Mouse (Mus musculus) cortical plate, adult 2 months (tissue): ENCODE data around the gene Gm12184. TPM values are rescaled to one million over a fixed set of nuclear protein-coding genes. Genes with fewer than 3 reads are reported as not detected.
A peak's percentile ranks its signal among the peaks of the same experiment; 100 is the strongest.
"Not testable (repeated sequence)": the region's sequence is repeated elsewhere in the genome, so short reads cannot be mapped to it uniquely, and the experiment has no call there.

ENCODE experiments used
- H3K27ac ChIP-seq: fragments of 200-500 bp; 2 replicates; pipeline ENCODE4 v1.5.1; 2012; ENCODE audit warnings: low read length, control low read depth, inconsistent platforms; ENCODE audit not compliant: insufficient read depth
- H3K4me1 ChIP-seq: fragments of 200-500 bp; 2 replicates; pipeline ENCODE4 v1.6.1; 2011; ENCODE audit warnings: low read length; ENCODE audit not compliant: control insufficient read depth, insufficient read depth
- H3K4me3 ChIP-seq: fragments of 200-500 bp; 2 replicates; pipeline ENCODE4 v1.5.1; 2011; ENCODE audit warnings: mild to moderate bottlenecking, low read length, control low read depth; ENCODE audit not compliant: insufficient read depth
- CTCF ChIP-seq: fragments of 200-500 bp; IDR thresholded peaks from 2 replicates; pipeline ENCODE4 v1.5.1; 2011; ENCODE audit warnings: mild to moderate bottlenecking, control low read depth, low read length; ENCODE audit not compliant: insufficient read depth; ENCODE audit errors: extremely low read depth
- POLR2A ChIP-seq: fragments of 200-500 bp; IDR thresholded peaks from 2 replicates; pipeline ENCODE4 v1.6.1; 2011; ENCODE audit warnings: mild to moderate bottlenecking, low read length, control low read depth; ENCODE audit not compliant: insufficient read depth; ENCODE audit errors: extremely low read depth
- polyA plus RNA-seq: library from polyadenylated mRNA; depleted of rRNA; stranded (reverse); fragments of >200 nt; gene quantifications from 2 replicates; pipeline ENCODE4 v1.2.3, GENCODE M21; 2012

Gene Gm12184
- polyA plus RNA-seq, 1 experiment: 33.8 TPM

- Histone ChIP-seq H3K4me1 (no peaks in the 10 kb centered on the region), H3K4me3 (no peak overlapping the region), H3K27ac (no peak overlapping the region)
- TF ChIP-seq CTCF (no peak), POLR2A (no peak)
These were observed 1.5 kb upstream of the Gm12184 start for GRCm38 (mm10) chr11:48827926-48828325.

GRCm38 (mm10) chr11:48826752-48827096, 269 bp upstream of the Gm12184 start:
- Histone ChIP-seq H3K27ac (peak overlapping the region; percentile 23; the same call in 1 of the 2 replicates), H3K4me1 (no peaks in the 10 kb centered on the region), H3K4me3 (no peak overlapping the region)
- no peak for TF ChIP-seq CTCF
- TF ChIP-seq POLR2A: no peak

GRCm38 (mm10) chr11:48824311-48824830, 2.1 kb downstream of the Gm12184 start:
- TF ChIP-seq CTCF (no peak), POLR2A (no peak)
- peak overlapping the region; percentile 12; the same call in 1 of the 2 replicates for H3K4me3 ChIP-seq
- H3K4me1 ChIP-seq: no peaks in the 10 kb centered on the region
- H3K27ac ChIP-seq: no peak overlapping the region

- Histone ChIP-seq H3K4me1 (no peaks in the 10 kb centered on the region), H3K27ac (no peak overlapping the region), H3K4me3 (peak overlapping the region; percentile 12)
- TF ChIP-seq CTCF: no peak
- TF ChIP-seq POLR2A: no peak
These were observed 2.9 kb downstream of the Gm12184 start for GRCm38 (mm10) chr11:48823536-48823972.

GRCm38 (mm10) chr11:48822768-48823512, 3.5 kb downstream of the Gm12184 start:
- no peaks in the 10 kb centered on the region for H3K4me1 ChIP-seq
- H3K4me3 ChIP-seq: no peak overlapping the region
- H3K27ac ChIP-seq: no peak overlapping the region
- TF ChIP-seq CTCF (no peak), POLR2A (no peak)

- H3K4me1 ChIP-seq, H3K27ac ChIP-seq, H3K4me3 ChIP-seq: not testable (repeated sequence)
These were observed 5.2 kb downstream of the Gm12184 start for GRCm38 (mm10) chr11:48821299-48821698.

GRCm38 (mm10) chr11:48820308-48820674, 6.2 kb downstream of the Gm12184 start:
- Histone ChIP-seq H3K27ac (no peak overlapping the region), H3K4me1 (peaks cover 6% of the 10 kb centered on the region), H3K4me3 (no peak overlapping the region)
- no peak for TF ChIP-seq POLR2A
- no peak for TF ChIP-seq CTCF

- H3K27ac ChIP-seq: no peak overlapping the region
- no peak for TF ChIP-seq CTCF
- no peak for TF ChIP-seq POLR2A
- no peak overlapping the region for H3K4me3 ChIP-seq
- H3K4me1 ChIP-seq: peaks cover 6% of the 10 kb centered on the region
These were observed 6.7 kb downstream of the Gm12184 start for GRCm38 (mm10) chr11:48819614-48820307.

- peak overlapping the region; percentile 82 for H3K4me3 ChIP-seq
- H3K27ac ChIP-seq: no peak overlapping the region
- TF ChIP-seq POLR2A (no peak), CTCF (no peak)
- peaks cover 6% of the 10 kb centered on the region for H3K4me1 ChIP-seq
These were observed 8.1 kb downstream of the Gm12184 start for GRCm38 (mm10) chr11:48818346-48818745.

GRCm38 (mm10) chr11:48817794-48818193, 8.7 kb downstream of the Gm12184 start:
- H3K4me1 ChIP-seq: peaks cover 6% of the 10 kb centered on the region
- no peak for TF ChIP-seq CTCF
- no peak for TF ChIP-seq POLR2A
- no peak overlapping the region for H3K27ac ChIP-seq
- H3K4me3 ChIP-seq: peak overlapping the region; percentile 82
